Comparison of ENCODE assay signal across 29 mouse cellular contexts in genomic region chr15:84123075-84123474, GRCm38 (mm10). TPM values are rescaled to one million over a fixed set of nuclear protein-coding genes. Genes with fewer than 3 reads are reported as not detected.
"Had no signal": no experiment of that assay in that cellular context is flagged by ENCODE, and none has a peak within 500 bp of the region (broad histone marks: within the 10 kb centered on the region; RNA-seq: fewer than 3 reads in every experiment).

Gene Pnpla5, minus strand, starts transcription at chr15:84123175.

- H3K9ac ChIP-seq: embryonic facial prominence, embryonic 12.5 days; embryonic facial prominence, embryonic 13.5 days; embryonic facial prominence, embryonic 15.5 days; forebrain, embryonic 12.5 days; forebrain, embryonic 13.5 days; forebrain, embryonic 15.5 days; forebrain, postnatal 0 days had no signal

- H3K36me3 ChIP-seq: embryonic facial prominence, embryonic 10.5 days; embryonic facial prominence, embryonic 12.5 days; embryonic facial prominence, embryonic 13.5 days; embryonic facial prominence, embryonic 15.5 days; forebrain, embryonic 10.5 days; forebrain, embryonic 12.5 days; forebrain, embryonic 15.5 days; heart, embryonic 10.5 days had no signal

- H3K27ac ChIP-seq: embryonic facial prominence, embryonic 10.5 days; embryonic facial prominence, embryonic 12.5 days; embryonic facial prominence, embryonic 13.5 days; embryonic facial prominence, embryonic 15.5 days; forebrain, embryonic 10.5 days; forebrain, embryonic 12.5 days; forebrain, embryonic 13.5 days; forebrain, embryonic 15.5 days; gastrocnemius, adult 2 months; heart, adult 2 months; heart, embryonic 10.5 days had no signal

- H3K4me3 ChIP-seq: embryonic facial prominence, embryonic 10.5 days; embryonic facial prominence, embryonic 12.5 days; embryonic facial prominence, embryonic 13.5 days; embryonic facial prominence, embryonic 15.5 days; erythroblast, embryonic 14.5 days; forebrain, embryonic 10.5 days; forebrain, embryonic 12.5 days; forebrain, embryonic 13.5 days; forebrain, embryonic 15.5 days; gastrocnemius, adult 2 months; heart, adult 2 months; heart, embryonic 10.5 days had no signal

- H3K9me3 ChIP-seq: embryonic facial prominence, embryonic 10.5 days; embryonic facial prominence, embryonic 12.5 days; embryonic facial prominence, embryonic 13.5 days; embryonic facial prominence, embryonic 15.5 days; forebrain, embryonic 10.5 days; forebrain, embryonic 12.5 days; forebrain, embryonic 13.5 days; forebrain, embryonic 15.5 days; heart, embryonic 10.5 days had no signal

- DNase-seq: cerebellum, adult 9-10 months; cerebellum, adult 9-11 months; cerebellum, postnatal 10 days; cerebellum, postnatal 14 days; cerebellum, postnatal 25 days; cerebellum, postnatal 36 days; embryo, embryonic 11 days; forebrain, postnatal 0 days; gastrocnemius, adult 2 months; gastrocnemius, postnatal 10 days; gastrocnemius, postnatal 14 days; gastrocnemius, postnatal 25 days; heart, adult 11 months; heart, adult 18-20 months; heart, adult 2 months had no signal

- H3K4me1 ChIP-seq: embryonic facial prominence, embryonic 12.5 days; embryonic facial prominence, embryonic 13.5 days; embryonic facial prominence, embryonic 15.5 days; forebrain, embryonic 12.5 days; forebrain, embryonic 13.5 days; forebrain, embryonic 15.5 days; heart, embryonic 10.5 days had no signal

RNA-seq across cellular contexts. Expression of gene Pnpla5, which starts in this region (rescaled TPM):
- total RNA-seq: common myeloid progenitor, adult 5-6 weeks; forebrain, postnatal 0 days; gastrocnemius, postnatal 10 days; gastrocnemius, postnatal 14 days; gastrocnemius, postnatal 25 days; gastrocnemius, postnatal 4 days; granulocyte monocyte progenitor cell, adult 5-6 weeks; heart, adult 18-20 months; heart, adult 2 months; heart, adult 8-10 months had no signal
